Mouse (Mus musculus): ENCODE data around the gene Vipr1.
A peak's percentile ranks its signal among the peaks of the same experiment; 100 is the strongest.

GRCm38 (mm10) chr9:121671300-121671699 lies 28.8 kb downstream of the Vipr1 start:
- TF ChIP-seq POLR2A (IDR thresholded peaks at IDR 0.05; ENCODE audit: borderline replicate concordance, extremely low read depth, low read depth, low read length) (no peak), CTCF (IDR thresholded peaks at IDR 0.05; ENCODE audit: insufficient read depth, low read length) (peak; percentile 78)
